Mouse (Mus musculus): ENCODE data around the gene 1700007K13Rik. TPM values are rescaled to one million over a fixed set of nuclear protein-coding genes. Genes with fewer than 3 reads are reported as not detected.
A peak's percentile ranks its signal among the peaks of the same experiment; 100 is the strongest.

Gene 1700007K13Rik
- not detected in 2 replicates for total RNA-seq (2012; rRNA removed)
- polyA plus RNA-seq (2012; ENCODE audit: insufficient read depth in 1 of 2, insufficient read length in 2 of 2, low read depth in 1 of 2, low replicate concordance in 2 of 2, missing spikeins in 1 of 2) = not detected

DNA sequence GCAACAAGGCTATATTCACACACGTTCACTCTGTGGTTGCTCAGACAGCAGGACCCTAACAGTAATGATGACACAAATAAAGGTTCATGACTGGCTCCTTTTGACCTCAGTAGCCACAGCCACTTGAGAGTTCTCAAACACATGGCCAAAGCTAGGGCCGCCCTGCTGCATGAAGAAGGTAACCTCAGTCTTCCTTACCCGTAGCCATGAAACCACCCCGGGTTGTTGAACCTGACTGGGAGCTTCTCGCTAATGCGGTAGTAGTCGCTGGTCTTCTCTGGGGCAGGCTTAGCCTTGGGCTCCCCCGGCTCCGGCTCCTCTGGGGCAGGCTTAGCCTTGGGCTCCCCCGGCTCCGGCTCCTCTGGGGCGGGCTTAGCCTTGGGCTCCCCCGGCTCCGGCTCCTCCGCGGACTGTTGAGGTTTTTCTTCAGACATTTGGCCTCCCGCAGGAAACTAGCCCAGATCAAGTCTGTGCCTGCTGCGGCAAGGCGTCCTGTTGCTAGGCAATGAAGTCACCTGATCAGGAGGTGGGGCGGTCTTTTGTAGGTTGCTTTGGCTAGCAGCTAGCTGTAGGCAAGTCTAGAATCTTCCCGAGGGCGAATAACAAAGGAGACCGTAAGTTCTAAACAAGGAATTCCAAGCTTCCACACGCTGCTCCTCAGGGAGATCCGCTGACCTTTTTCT, at the start of gene 1700007K13Rik:
1700007K13Rik (minus strand) TSS at position 497 of the 683 bp plus-strand sequence.
- no peaks in the 10 kb centered on the region for H3K9me3 ChIP-seq (replicated peaks; ENCODE audit: insufficient read depth, low read length)
- peaks cover 3 to 12% of the 10 kb centered on the region in 2 experiments; a peak in 2 of 4 replicates for H3K4me1 ChIP-seq (ENCODE audit: control insufficient read depth in 1 of 2, insufficient read depth in 2 of 2, low read length in 2 of 2)
- no peak within 1 kb of the TSS for H3K27ac ChIP-seq (ENCODE audit: control insufficient read depth, low read depth, low read length)
- TF ChIP-seq ZNF384 (IDR thresholded peaks at IDR 0.05; ENCODE audit: low read depth, low read length) (no peak), KAT2A (conservative IDR thresholded peaks at IDR 0.05; ENCODE audit: low read depth, low read length) (no peak), MYC (IDR thresholded peaks at IDR 0.05; ENCODE audit: low read depth, low read length) (no peak), MEF2A (IDR thresholded peaks at IDR 0.05; ENCODE audit: extremely low read depth, insufficient replicate concordance, low read depth, low read length, poor library complexity, severe bottlenecking) (no peak), HCFC1 (IDR thresholded peaks at IDR 0.05; ENCODE audit: low read depth, low read length) (no peak), RAD21 (IDR thresholded peaks at IDR 0.05; ENCODE audit: low read depth, low read length) (no peak), SIN3A (IDR thresholded peaks at IDR 0.05; ENCODE audit: low read length) (no peak)
- peaks cover 2% of the 10 kb centered on the region in 2 experiments; a peak in 3 of 4 replicates for H3K36me3 ChIP-seq (ENCODE audit: control insufficient read depth in 1 of 2, insufficient read depth in 2 of 2, low read length in 2 of 2)
- peaks cover 12% of the 10 kb centered on the region for H3K79me2 ChIP-seq (ENCODE audit: control insufficient read depth, insufficient read depth, low read length, poor library complexity)
- no peak for DNase-seq (ENCODE audit: low read depth, low spot score)
- H3K4me3 ChIP-seq (ENCODE audit: control insufficient read depth in 1 of 2, insufficient read depth in 1 of 2, low read depth in 2 of 2, low read length in 2 of 2) = no peak within 1 kb of the TSS
- no peak within 1 kb of the TSS for H3K9ac ChIP-seq (ENCODE audit: control insufficient read depth, low read depth, low read length, poor library complexity, severe bottlenecking)
- no peaks in the 10 kb centered on the region for H3K27me3 ChIP-seq (ENCODE audit: control insufficient read depth in 1 of 2, insufficient read depth in 2 of 2, low read length in 2 of 2)

GRCm38 (mm10) chr2:28514489-28514888, 48.4 kb upstream of the 1700007K13Rik start:
- Histone ChIP-seq H3K79me2 (ENCODE audit: control insufficient read depth, insufficient read depth, low read length, poor library complexity) (no peaks in the 10 kb centered on the region; the same call in 1 of the 2 replicates), H3K27ac (ENCODE audit: control insufficient read depth, low read depth, low read length) (no peak overlapping the region), H3K4me3 (ENCODE audit: control insufficient read depth in 1 of 2, insufficient read depth in 1 of 2, low read depth in 2 of 2, low read length in 2 of 2) (peak overlapping the region; percentile 14 to 91; a peak in 1 of 4 replicates), H3K9me3 (replicated peaks; ENCODE audit: insufficient read depth, low read length) (no peaks in the 10 kb centered on the region), H3K27me3 (ENCODE audit: control insufficient read depth in 1 of 2, insufficient read depth in 2 of 2, low read length in 2 of 2) (peaks cover 0 to 5% of the 10 kb centered on the region in 2 experiments; a peak in 3 of 4 replicates), H3K4me1 (ENCODE audit: control insufficient read depth in 1 of 2, insufficient read depth in 2 of 2, low read length in 2 of 2) (peaks cover 2 to 14% of the 10 kb centered on the region in 2 experiments; a peak in 3 of 4 replicates), H3K9ac (ENCODE audit: control insufficient read depth, low read depth, low read length, poor library complexity, severe bottlenecking) (peak overlapping the region; percentile 23; the same call in 1 of the 2 replicates), H3K36me3 (ENCODE audit: control insufficient read depth in 1 of 2, insufficient read depth in 2 of 2, low read length in 2 of 2) (peaks cover 0 to 5% of the 10 kb centered on the region in 2 experiments; a peak in 2 of 4 replicates)
- TF ChIP-seq MAZ (IDR thresholded peaks at IDR 0.05; ENCODE audit: low read depth, low read length) (peak; percentile 86; the same call in 1 of the 2 replicates), SMC3 (IDR thresholded peaks at IDR 0.05; ENCODE audit: low read depth, low read length) (peak; percentile 56), HCFC1 (IDR thresholded peaks at IDR 0.05; ENCODE audit: low read depth, low read length) (no peak), UBTF (IDR thresholded peaks at IDR 0.05; ENCODE audit: borderline replicate concordance, insufficient read depth, low read depth, low read length) (no peak), ZC3H11A (IDR thresholded peaks at IDR 0.05; ENCODE audit: low read depth, low read length) (peak; percentile 23; the same call in 1 of the 2 replicates), RAD21 (IDR thresholded peaks at IDR 0.05; ENCODE audit: low read depth, low read length) (peak; percentile 64), MAFK (IDR thresholded peaks at IDR 0.05; ENCODE audit: borderline replicate concordance, low read depth, low read length) (no peak), TCF12 (IDR thresholded peaks at IDR 0.05; ENCODE audit: low read depth, low read length) (no peak), MYC (IDR thresholded peaks at IDR 0.05; ENCODE audit: low read depth, low read length) (no peak), CTCF (IDR thresholded peaks at IDR 0.05 in 2 of 3, conservative IDR thresholded peaks at IDR 0.05 in 1 of 3; ENCODE audit: control insufficient read depth in 1 of 3, insufficient read depth in 1 of 3, low read depth in 2 of 3, low read length in 3 of 3, poor library complexity in 1 of 3, severe bottlenecking in 1 of 3) (peak; percentile 89 to 95 (median 92)), SIN3A (IDR thresholded peaks at IDR 0.05; ENCODE audit: low read length) (peak; percentile 66)
- peak; percentile 86 for DNase-seq (ENCODE audit: low read depth, low spot score)

Data from MEL (cell line).